Mouse (Mus musculus): Measurements from ENCODE around the gene Hnf1a. TPM values are rescaled to one million over a fixed set of nuclear protein-coding genes. Genes with fewer than 3 reads are reported as not detected.

Hnf1a gene
- total and polyA plus RNA-seq, 3 experiments, result 0.38 TPM; not detected in 2

DNA sequence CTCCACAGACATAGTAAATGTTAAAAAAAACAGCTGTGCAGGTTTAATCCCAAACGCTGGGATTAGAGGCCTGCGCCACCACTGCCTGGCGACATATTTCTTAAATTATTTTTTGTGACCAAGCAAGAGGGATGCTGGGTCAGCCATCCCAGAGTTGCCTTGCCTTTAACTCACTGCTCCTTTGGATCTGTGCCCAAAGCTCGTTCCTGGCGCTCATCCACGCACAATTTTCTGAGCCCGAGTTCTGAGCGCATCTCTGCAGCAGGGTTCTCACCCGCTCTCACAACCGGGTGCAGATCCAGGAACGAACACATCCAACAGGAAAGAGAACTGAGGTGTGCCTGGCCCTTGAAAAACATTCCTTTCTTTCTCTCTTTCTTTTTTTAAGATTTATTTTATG, 7.6 kb upstream of the Hnf1a start:
- Histone ChIP-seq H3K4me1 (ENCODE audit: insufficient read depth, low read depth, low read length) (peaks cover 30% of the 10 kb centered on the region), H3K4me3 (ENCODE audit: low read depth, low read length) (no peak overlapping the region), H3K27me3 (ENCODE audit: insufficient read depth, low read length) (peaks cover 12% of the 10 kb centered on the region; the same call in 1 of the 2 replicates), H3K36me3 (replicated peaks) (no peaks in the 10 kb centered on the region), H3K9me3 (replicated peaks) (peaks cover 1% of the 10 kb centered on the region; the same call in 1 of the 2 replicates)
- DNase-seq (ENCODE audit: low spot score), result no peak
- TF ChIP-seq POLR2AphosphoS5 (IDR thresholded peaks at IDR 0.05; ENCODE audit: insufficient replicate concordance, low read depth, low read length), result no peak
- TF ChIP-seq CTCF (IDR thresholded peaks at IDR 0.05; ENCODE audit: low read depth, low read length), result no peak
- TF ChIP-seq GATA2 (IDR thresholded peaks at IDR 0.05; ENCODE audit: borderline replicate concordance, low read depth, low read length), result no peak
- TF ChIP-seq GATA1 (IDR thresholded peaks at IDR 0.05; ENCODE audit: borderline replicate concordance, low read length), result no peak
- no peak for TF ChIP-seq TAL1 (conservative IDR thresholded peaks at IDR 0.05; ENCODE audit: low read depth, low read length)
- ATAC-seq (ENCODE audit: extremely low read depth, insufficient number of reproducible peaks, low FRiP score, poor library complexity, severe bottlenecking), result no peak

DNA sequence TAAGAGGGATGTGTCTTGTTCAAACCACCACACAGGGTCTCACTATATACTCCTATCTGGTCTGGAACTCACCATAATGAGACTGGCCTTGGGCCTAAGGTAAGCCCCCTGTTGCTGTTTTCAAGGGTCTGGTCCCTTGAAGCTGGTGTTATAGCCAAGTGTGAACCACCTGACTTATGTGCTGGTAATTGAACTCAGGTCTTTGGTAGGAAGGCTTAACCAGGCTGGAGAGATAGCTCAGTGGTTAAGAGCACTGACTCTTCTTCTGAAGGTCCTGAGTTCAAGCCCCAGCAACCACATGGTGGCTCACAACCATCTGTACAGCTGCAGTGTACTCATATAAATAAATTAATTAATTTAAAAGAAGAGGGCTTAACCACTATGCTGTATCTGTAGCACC, 6.0 kb upstream of the Hnf1a start:
- Histone ChIP-seq H3K9me3 (replicated peaks) (no peaks in the 10 kb centered on the region), H3K36me3 (replicated peaks) (no peaks in the 10 kb centered on the region), H3K4me3 (ENCODE audit: low read depth, low read length) (no peak overlapping the region), H3K4me1 (ENCODE audit: insufficient read depth, low read depth, low read length) (peaks cover 34% of the 10 kb centered on the region), H3K27me3 (ENCODE audit: insufficient read depth, low read length) (peaks cover 11% of the 10 kb centered on the region; the same call in 1 of the 2 replicates)
- no peak for TF ChIP-seq TAL1 (conservative IDR thresholded peaks at IDR 0.05; ENCODE audit: low read depth, low read length)
- no peak for TF ChIP-seq CTCF (IDR thresholded peaks at IDR 0.05; ENCODE audit: low read depth, low read length)
- no peak for TF ChIP-seq POLR2AphosphoS5 (IDR thresholded peaks at IDR 0.05; ENCODE audit: insufficient replicate concordance, low read depth, low read length)
- no peak for TF ChIP-seq GATA1 (IDR thresholded peaks at IDR 0.05; ENCODE audit: borderline replicate concordance, low read length)
- no peak for TF ChIP-seq GATA2 (IDR thresholded peaks at IDR 0.05; ENCODE audit: borderline replicate concordance, low read depth, low read length)
- no peak for DNase-seq (ENCODE audit: low spot score)
- no peak for ATAC-seq (ENCODE audit: extremely low read depth, insufficient number of reproducible peaks, low FRiP score, poor library complexity, severe bottlenecking)

GRCm38 (mm10) chr5:114973131-114973530, 2.2 kb upstream of the Hnf1a start:
- Histone ChIP-seq H3K9me3 (replicated peaks) (no peaks in the 10 kb centered on the region), H3K4me3 (ENCODE audit: low read depth, low read length) (no peak overlapping the region), H3K27me3 (ENCODE audit: insufficient read depth, low read length) (peaks cover 36% of the 10 kb centered on the region), H3K4me1 (ENCODE audit: insufficient read depth, low read depth, low read length) (peaks cover 12% of the 10 kb centered on the region), H3K36me3 (replicated peaks) (no peaks in the 10 kb centered on the region)
- ATAC-seq (ENCODE audit: extremely low read depth, insufficient number of reproducible peaks, low FRiP score, poor library complexity, severe bottlenecking), result no peak
- DNase-seq (ENCODE audit: low spot score), result no peak
- TF ChIP-seq POLR2AphosphoS5 (IDR thresholded peaks at IDR 0.05; ENCODE audit: insufficient replicate concordance, low read depth, low read length), result no peak
- no peak for TF ChIP-seq GATA2 (IDR thresholded peaks at IDR 0.05; ENCODE audit: borderline replicate concordance, low read depth, low read length)
- no peak for TF ChIP-seq TAL1 (conservative IDR thresholded peaks at IDR 0.05; ENCODE audit: low read depth, low read length)
- no peak for TF ChIP-seq GATA1 (IDR thresholded peaks at IDR 0.05; ENCODE audit: borderline replicate concordance, low read length)
- TF ChIP-seq CTCF (IDR thresholded peaks at IDR 0.05; ENCODE audit: low read depth, low read length), result no peak

DNA sequence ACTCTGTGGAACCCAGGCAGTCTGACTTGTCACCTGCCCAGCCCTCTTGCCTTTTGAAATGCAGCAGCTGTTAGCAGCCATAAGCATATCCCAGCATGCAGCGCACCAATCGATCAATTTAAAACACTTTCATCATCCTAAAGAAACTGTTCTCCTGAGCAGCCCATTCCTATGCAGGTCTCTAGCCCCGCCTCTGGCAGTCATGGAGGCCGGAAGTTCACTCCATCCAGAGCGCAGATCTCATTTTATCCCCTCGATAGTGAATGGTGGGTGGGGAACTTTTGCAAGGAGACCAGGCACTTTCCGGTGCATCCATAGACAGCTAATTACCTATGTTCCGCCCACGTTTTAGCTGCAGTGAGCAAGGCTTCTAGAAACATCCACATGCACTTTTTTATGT, 1.3 kb upstream of the Hnf1a start:
- ATAC-seq (ENCODE audit: extremely low read depth, insufficient number of reproducible peaks, low FRiP score, poor library complexity, severe bottlenecking) (no peak), DNase-seq (ENCODE audit: low spot score) (no peak)
- Histone ChIP-seq H3K9me3 (replicated peaks) (no peaks in the 10 kb centered on the region), H3K27me3 (ENCODE audit: insufficient read depth, low read length) (peaks cover 45% of the 10 kb centered on the region), H3K36me3 (replicated peaks) (no peaks in the 10 kb centered on the region), H3K4me1 (ENCODE audit: insufficient read depth, low read depth, low read length) (peaks cover 8% of the 10 kb centered on the region; the same call in 1 of the 2 replicates), H3K4me3 (ENCODE audit: low read depth, low read length) (no peak overlapping the region)
- TF ChIP-seq GATA1 (IDR thresholded peaks at IDR 0.05; ENCODE audit: borderline replicate concordance, low read length) (no peak), CTCF (IDR thresholded peaks at IDR 0.05; ENCODE audit: low read depth, low read length) (no peak), POLR2AphosphoS5 (IDR thresholded peaks at IDR 0.05; ENCODE audit: insufficient replicate concordance, low read depth, low read length) (no peak), TAL1 (conservative IDR thresholded peaks at IDR 0.05; ENCODE audit: low read depth, low read length) (no peak), GATA2 (IDR thresholded peaks at IDR 0.05; ENCODE audit: borderline replicate concordance, low read depth, low read length) (no peak)

GRCm38 (mm10) chr5:114969609-114970215, 1.2 kb downstream of the Hnf1a start:
- H3K4me1 ChIP-seq (ENCODE audit: insufficient read depth, low read depth, low read length), result peaks cover 16% of the 10 kb centered on the region
- TF ChIP-seq CTCF (IDR thresholded peaks at IDR 0.05; ENCODE audit: low read depth, low read length) (no peak), TAL1 (conservative IDR thresholded peaks at IDR 0.05; ENCODE audit: low read depth, low read length) (no peak), POLR2AphosphoS5 (IDR thresholded peaks at IDR 0.05; ENCODE audit: insufficient replicate concordance, low read depth, low read length) (no peak), GATA1 (IDR thresholded peaks at IDR 0.05; ENCODE audit: borderline replicate concordance, low read length) (no peak), GATA2 (IDR thresholded peaks at IDR 0.05; ENCODE audit: borderline replicate concordance, low read depth, low read length) (no peak)
- no peaks in the 10 kb centered on the region for H3K36me3 ChIP-seq (replicated peaks)
- ATAC-seq (ENCODE audit: extremely low read depth, insufficient number of reproducible peaks, low FRiP score, poor library complexity, severe bottlenecking), result no peak
- no peak for DNase-seq (ENCODE audit: low spot score)
- H3K4me3 ChIP-seq (ENCODE audit: low read depth, low read length), result no peak overlapping the region
- H3K27me3 ChIP-seq (ENCODE audit: insufficient read depth, low read length), result peaks cover 60% of the 10 kb centered on the region
- H3K9me3 ChIP-seq (replicated peaks), result no peaks in the 10 kb centered on the region

DNA sequence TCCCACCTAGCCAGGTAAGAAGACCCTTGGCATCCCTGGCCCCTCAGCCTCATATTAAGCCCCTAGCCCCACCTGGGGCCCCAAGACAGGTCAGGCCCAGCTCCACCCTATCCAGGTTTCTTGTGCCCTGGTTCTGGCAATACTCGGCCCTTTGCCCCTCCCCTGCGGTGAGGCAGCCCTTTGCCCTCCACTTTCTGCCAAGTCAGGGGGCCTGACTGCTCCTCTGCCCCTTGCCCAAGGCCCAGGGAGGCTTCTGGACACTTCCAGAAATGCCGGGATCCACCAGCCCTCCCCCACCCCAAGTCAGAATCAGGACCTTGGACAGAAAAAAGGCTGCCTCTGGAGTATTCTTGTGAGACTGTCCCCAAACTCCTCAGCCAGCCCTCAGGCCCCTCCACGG, 1.8 kb downstream of the Hnf1a start:
- ATAC-seq (ENCODE audit: extremely low read depth, insufficient number of reproducible peaks, low FRiP score, poor library complexity, severe bottlenecking) (no peak), DNase-seq (ENCODE audit: low spot score) (no peak)
- H3K36me3 ChIP-seq (replicated peaks), result no peaks in the 10 kb centered on the region
- peaks cover 63% of the 10 kb centered on the region for H3K27me3 ChIP-seq (ENCODE audit: insufficient read depth, low read length)
- H3K4me1 ChIP-seq (ENCODE audit: insufficient read depth, low read depth, low read length), result peaks cover 22% of the 10 kb centered on the region
- no peak overlapping the region for H3K4me3 ChIP-seq (ENCODE audit: low read depth, low read length)
- H3K9me3 ChIP-seq (replicated peaks), result no peaks in the 10 kb centered on the region
- TF ChIP-seq POLR2AphosphoS5 (IDR thresholded peaks at IDR 0.05; ENCODE audit: insufficient replicate concordance, low read depth, low read length) (no peak), GATA2 (IDR thresholded peaks at IDR 0.05; ENCODE audit: borderline replicate concordance, low read depth, low read length) (no peak), CTCF (IDR thresholded peaks at IDR 0.05; ENCODE audit: low read depth, low read length) (no peak)

Measured in G1E (cell line).